Mouse (Mus musculus) small intestine, adult 2 months (tissue): Measurements from ENCODE around the gene Ceacam18.

Source experiments
- CTCF ChIP-seq: fragments of 200-500 bp; IDR thresholded peaks from 2 replicates; pipeline ENCODE4 v1.5.1; 2012; ENCODE audit warnings: low read depth, mild to moderate bottlenecking, control low read depth, inconsistent platforms, low read length, moderate library complexity, mixed read lengths; ENCODE audit not compliant: insufficient replicate concordance, insufficient read length; ENCODE audit errors: extremely low read depth
- POLR2A ChIP-seq: fragments of 200-500 bp; IDR thresholded peaks from 2 replicates; pipeline ENCODE4 v1.6.1; 2012; ENCODE audit warnings: low read depth, mild to moderate bottlenecking, control low read depth, inconsistent platforms, low read length, moderate library complexity

- no peak for TF ChIP-seq POLR2A
- no peak for TF ChIP-seq CTCF
These were observed 49.7 kb upstream of the Ceacam18 start for GRCm38 (mm10) chr7:43584790-43585189.
